Mouse (Mus musculus) midbrain, embryonic 12.5 days (tissue): ENCODE measurements at regions not wholly inside any gene's neighbourhood (a gene's known extent, or its start where the extent isn't known, plus 50 kb on each side); places are given as distances from the start of the nearest gene placed in this dataset.
A peak's percentile ranks its signal among the peaks of the same experiment; 100 is the strongest.
"Not testable (repeated sequence)": the region's sequence is repeated elsewhere in the genome, so short reads cannot be mapped to it uniquely, and the experiment has no call there.

Experiments
- ATAC-seq: fragments of 200-750 bp; cut with Nextera tagmentation; 2 replicates; pipeline ENCODE4 v1.8.0; 2017; ENCODE audit warnings: low read depth, moderate TSS enrichment, moderate library complexity; ENCODE audit not compliant: low FRiP score
- H3K27ac ChIP-seq: fragments of 300-500 bp; sonication (generic); replicated peaks from 2 replicates; pipeline ENCODE4 v1.5.1; 2016; ENCODE audit warnings: mild to moderate bottlenecking
- H3K27me3 ChIP-seq: fragments of 300-500 bp; sonication (generic); 2 replicates; pipeline ENCODE4 v1.6.1; 2016; ENCODE audit warnings: mild to moderate bottlenecking
- H3K36me3 ChIP-seq: fragments of 300-500 bp; sonication (generic); 2 replicates; pipeline ENCODE4 v1.6.1; 2016
- H3K4me1 ChIP-seq: fragments of 300-500 bp; sonication (generic); 2 replicates; pipeline ENCODE4 v1.6.1; 2016
- H3K4me2 ChIP-seq: fragments of 300-500 bp; sonication (generic); replicated peaks from 2 replicates; pipeline ENCODE4 v1.6.1; 2016; ENCODE audit warnings: mild to moderate bottlenecking, moderate library complexity
- H3K4me3 ChIP-seq: fragments of 300-500 bp; sonication (generic); 2 replicates; pipeline ENCODE4 v1.5.1; 2016; ENCODE audit warnings: mild to moderate bottlenecking
- H3K9ac ChIP-seq: fragments of 300-500 bp; sonication (generic); replicated peaks from 2 replicates; pipeline ENCODE4 v1.6.1; 2016; ENCODE audit warnings: mild to moderate bottlenecking, moderate library complexity
- H3K9me3 ChIP-seq: fragments of 300-500 bp; sonication (generic); 2 replicates; pipeline ENCODE4 v1.6.1; 2016; ENCODE audit warnings: mild to moderate bottlenecking
- WGBS: fragments of 180-500 bp; shearing (Covaris S2); methylation state at CpG from one replicate; pipeline ENCODE4 v1.1.7; 2016; 5-methylcytosine and 5-hydroxymethylcytosine counted together

GRCm38 (mm10) chr1:30632760-30633159 is 241.0 kb downstream of the Phf3 start:
- H3K4me2 ChIP-seq: no peak overlapping the region
- 84% methylated on average over 1 of the region's 1 CpGs for WGBS
- no peaks in the 10 kb centered on the region for H3K9me3 ChIP-seq
- no peaks in the 10 kb centered on the region for H3K36me3 ChIP-seq
- no peak for ATAC-seq
- H3K4me1 ChIP-seq: no peaks in the 10 kb centered on the region
- no peaks in the 10 kb centered on the region for H3K27me3 ChIP-seq
- no peak overlapping the region for H3K9ac ChIP-seq
- no peak overlapping the region for H3K27ac ChIP-seq
- H3K4me3 ChIP-seq: no peak overlapping the region

DNA sequence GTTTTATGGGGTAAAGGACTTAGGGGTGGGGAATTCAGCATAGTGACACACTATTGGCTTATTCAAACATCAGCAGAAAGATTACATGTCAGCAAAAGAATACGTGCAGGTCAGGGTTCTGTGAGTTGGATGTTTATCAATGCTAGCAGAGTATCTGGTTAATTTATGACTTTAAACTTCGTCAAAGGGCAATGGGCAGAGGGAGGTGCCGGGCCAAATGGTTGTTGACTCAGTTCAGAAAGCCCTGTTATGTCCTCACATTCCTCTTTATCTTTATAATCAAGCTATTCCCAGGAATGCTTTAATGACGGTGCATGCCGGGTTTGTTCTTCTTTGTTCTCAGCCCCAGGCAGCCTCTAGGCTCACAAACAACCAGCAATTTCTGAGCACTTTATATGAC is 245.9 kb downstream of the Phf3 start:
- not testable (repeated sequence) for H3K27me3 ChIP-seq, ATAC-seq, H3K9me3 ChIP-seq, H3K36me3 ChIP-seq, H3K27ac ChIP-seq, H3K4me1 ChIP-seq, H3K9ac ChIP-seq, H3K4me2 ChIP-seq, H3K4me3 ChIP-seq
- WGBS: 83% methylated on average over 5 of the region's 5 CpGs

DNA sequence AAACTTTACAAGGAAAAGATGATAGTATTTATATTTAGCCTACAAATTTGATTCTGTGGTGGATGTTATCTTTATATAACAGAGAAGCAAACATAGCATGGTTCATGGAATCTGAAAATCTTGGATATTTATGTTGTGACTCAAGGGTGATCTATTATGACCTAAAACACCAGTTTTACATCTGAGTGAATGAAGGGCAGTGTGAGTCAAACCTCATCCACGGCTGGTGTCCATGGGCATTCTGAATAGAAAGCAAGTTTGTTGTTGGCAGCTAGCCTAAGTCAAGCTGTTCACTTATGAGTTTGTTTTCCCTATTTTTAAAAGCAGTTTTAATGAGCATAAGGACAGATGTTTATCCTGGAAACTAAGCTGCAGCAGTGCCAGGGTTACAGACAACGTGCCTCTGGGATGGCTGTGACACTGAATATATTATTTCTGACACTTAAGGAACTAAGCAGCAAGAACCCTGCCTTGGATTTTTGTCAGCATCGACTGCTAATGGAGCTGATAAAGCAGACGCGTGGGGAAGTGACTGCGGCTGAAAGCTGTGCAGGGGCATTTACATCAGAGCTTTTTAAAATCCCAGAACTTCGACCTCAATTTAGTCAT is 278.5 kb downstream of the Phf3 start:
- 61% methylated on average over 7 of the region's 7 CpGs for WGBS
- no peak overlapping the region for H3K4me3 ChIP-seq
- no peak overlapping the region for H3K27ac ChIP-seq
- no peaks in the 10 kb centered on the region for H3K9me3 ChIP-seq
- H3K9ac ChIP-seq: no peak overlapping the region
- no peak for ATAC-seq
- no peaks in the 10 kb centered on the region for H3K27me3 ChIP-seq
- H3K4me2 ChIP-seq: no peak overlapping the region
- no peaks in the 10 kb centered on the region for H3K36me3 ChIP-seq
- no peaks in the 10 kb centered on the region for H3K4me1 ChIP-seq

DNA sequence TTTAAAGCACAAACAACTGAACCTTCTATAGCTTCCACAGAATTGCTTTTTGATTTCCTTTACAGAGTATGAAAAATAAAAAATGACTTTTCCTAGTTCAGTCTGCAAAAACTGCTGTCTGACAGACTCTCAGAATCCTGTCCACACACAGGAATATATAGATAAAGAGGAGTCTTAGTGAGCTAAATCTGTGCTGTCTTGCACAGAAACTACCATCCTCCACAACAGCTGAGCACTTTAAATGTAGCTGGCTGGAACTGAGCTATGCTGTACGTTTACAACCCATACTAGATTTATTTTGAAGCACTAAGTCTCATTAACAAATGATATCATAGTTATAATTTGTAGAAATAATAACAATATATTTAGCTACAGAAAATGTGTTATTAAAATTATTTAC is 279.7 kb downstream of the Phf3 start:
- H3K36me3 ChIP-seq: no peaks in the 10 kb centered on the region
- no peak overlapping the region for H3K27ac ChIP-seq
- no peak for ATAC-seq
- no peaks in the 10 kb centered on the region for H3K27me3 ChIP-seq
- no peak overlapping the region for H3K4me3 ChIP-seq
- WGBS: 76% methylated on average over 1 of the region's 1 CpGs
- no peaks in the 10 kb centered on the region for H3K4me1 ChIP-seq
- H3K9ac ChIP-seq: no peak overlapping the region
- H3K4me2 ChIP-seq: no peak overlapping the region
- H3K9me3 ChIP-seq: no peaks in the 10 kb centered on the region

DNA sequence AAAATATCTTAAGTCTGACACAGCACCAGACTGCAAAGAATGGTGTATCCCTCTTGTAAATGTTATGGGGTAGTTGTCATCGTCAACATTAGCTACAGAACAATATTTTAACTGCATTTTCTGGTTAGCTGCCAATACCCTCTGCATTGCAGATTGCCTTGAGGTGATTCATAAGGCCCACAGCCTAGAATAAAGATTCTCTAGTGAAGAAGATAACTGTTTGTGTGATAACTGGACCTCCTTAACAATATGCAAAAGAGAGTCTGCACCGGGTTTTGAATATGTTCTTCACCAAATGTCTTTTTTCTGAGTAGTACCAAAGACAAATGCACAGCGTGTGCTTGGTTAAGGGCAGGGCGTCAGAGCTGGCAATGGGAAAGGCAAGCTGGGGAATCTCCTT is 283.0 kb downstream of the Phf3 start:
- WGBS: 72% methylated on average over 4 of the region's 4 CpGs
- H3K27ac ChIP-seq: no peak overlapping the region
- no peak for ATAC-seq
- no peak overlapping the region for H3K4me3 ChIP-seq
- H3K4me2 ChIP-seq: no peak overlapping the region
- no peaks in the 10 kb centered on the region for H3K27me3 ChIP-seq
- no peaks in the 10 kb centered on the region for H3K4me1 ChIP-seq
- no peak overlapping the region for H3K9ac ChIP-seq
- H3K9me3 ChIP-seq: no peaks in the 10 kb centered on the region
- no peaks in the 10 kb centered on the region for H3K36me3 ChIP-seq

DNA sequence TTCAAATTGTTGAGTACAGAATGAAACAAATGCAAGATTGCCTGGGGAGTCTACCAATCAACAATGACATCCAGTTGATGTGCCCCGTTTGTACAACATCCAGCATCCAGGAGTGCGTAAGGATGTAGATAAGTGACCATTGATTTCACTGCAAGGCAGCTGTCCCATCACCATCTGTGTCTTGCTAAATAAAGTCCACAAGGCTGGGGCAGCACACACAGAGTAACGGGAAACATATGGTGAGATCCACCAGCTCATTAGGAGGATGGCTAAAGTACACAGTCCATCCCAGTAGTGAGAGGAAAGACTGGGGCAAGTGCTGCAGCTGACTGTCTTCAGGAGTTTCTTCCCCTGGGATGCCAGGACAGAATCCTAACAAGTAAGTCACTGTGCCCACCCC is 284.8 kb downstream of the Phf3 start:
- no peaks in the 10 kb centered on the region for H3K27me3 ChIP-seq
- H3K9me3 ChIP-seq: no peaks in the 10 kb centered on the region
- WGBS: 70% methylated on average over 3 of the region's 3 CpGs
- no peak for ATAC-seq
- no peaks in the 10 kb centered on the region for H3K4me1 ChIP-seq
- no peak overlapping the region for H3K4me3 ChIP-seq
- H3K9ac ChIP-seq: no peak overlapping the region
- H3K27ac ChIP-seq: no peak overlapping the region
- H3K4me2 ChIP-seq: no peak overlapping the region
- H3K36me3 ChIP-seq: no peaks in the 10 kb centered on the region

- ATAC-seq: no peak
- Histone ChIP-seq H3K4me3 (no peak overlapping the region), H3K4me1 (no peaks in the 10 kb centered on the region), H3K36me3 (no peaks in the 10 kb centered on the region), H3K4me2 (no peak overlapping the region), H3K27ac (no peak overlapping the region), H3K9ac (no peak overlapping the region), H3K9me3 (no peaks in the 10 kb centered on the region), H3K27me3 (no peaks in the 10 kb centered on the region)
- 84% methylated on average over 4 of the region's 4 CpGs for WGBS
These were observed 285.4 kb downstream of the Phf3 start for GRCm38 (mm10) chr1:30588336-30588735.

GRCm38 (mm10) chr1:30584806-30585205 is 288.9 kb downstream of the Phf3 start:
- no peak overlapping the region for H3K27ac ChIP-seq
- 0 out of 2 replicates have a peak, but pooled peaks have one; percentile 58 for ATAC-seq
- no peak overlapping the region for H3K9ac ChIP-seq
- 3% methylated on average over 4 of the region's 4 CpGs for WGBS
- no peaks in the 10 kb centered on the region for H3K9me3 ChIP-seq
- no peak overlapping the region for H3K4me3 ChIP-seq
- no peaks in the 10 kb centered on the region for H3K27me3 ChIP-seq
- H3K4me2 ChIP-seq: no peak overlapping the region
- H3K4me1 ChIP-seq: no peaks in the 10 kb centered on the region
- H3K36me3 ChIP-seq: no peaks in the 10 kb centered on the region

DNA sequence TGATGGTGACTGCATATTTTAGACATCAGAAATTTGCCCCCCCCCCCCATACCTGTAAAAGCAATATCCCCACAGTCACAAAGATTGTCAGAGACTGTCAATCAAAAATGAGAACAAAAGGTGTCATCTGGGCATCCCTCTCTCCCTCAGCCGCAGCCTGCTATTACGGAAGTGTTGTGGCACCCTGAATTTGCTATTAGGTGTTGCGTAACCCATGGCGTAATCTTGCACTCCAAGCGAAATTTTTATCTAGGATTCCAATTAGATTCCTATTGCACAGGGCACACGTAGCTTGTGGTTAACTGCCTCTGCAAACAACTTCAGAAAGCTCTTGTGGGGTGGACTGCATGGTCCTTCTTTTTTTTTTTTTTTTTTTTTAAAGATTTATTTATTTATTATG is 289.9 kb downstream of the Phf3 start:
- Histone ChIP-seq H3K27ac (no peak overlapping the region), H3K4me2 (no peak overlapping the region), H3K4me1 (no peaks in the 10 kb centered on the region), H3K4me3 (no peak overlapping the region), H3K9me3 (no peaks in the 10 kb centered on the region), H3K27me3 (no peaks in the 10 kb centered on the region), H3K9ac (no peak overlapping the region), H3K36me3 (no peaks in the 10 kb centered on the region)
- ATAC-seq: no peak
- WGBS: 74% methylated on average over 6 of the region's 6 CpGs

DNA sequence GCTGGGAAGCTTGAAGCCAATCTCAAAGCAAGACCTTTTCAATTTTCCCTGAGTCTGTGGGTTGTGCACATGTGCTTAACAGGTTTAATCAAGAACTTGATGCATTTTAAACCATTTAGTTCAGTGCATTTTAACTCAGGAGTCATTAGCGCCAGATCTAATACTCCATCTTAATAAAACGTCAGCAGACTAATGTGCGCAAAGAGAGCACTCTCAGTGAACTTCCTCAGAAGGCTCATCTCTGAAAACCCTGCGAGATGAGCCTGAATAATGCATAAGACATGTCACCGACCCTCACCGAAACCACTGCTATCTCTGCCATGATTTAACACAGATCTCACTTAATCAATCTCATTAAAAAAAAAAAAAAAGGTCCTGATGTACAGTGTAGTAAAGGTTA is 309.0 kb downstream of the Phf3 start:
- no peaks in the 10 kb centered on the region for H3K27me3 ChIP-seq
- H3K4me3 ChIP-seq: no peak overlapping the region
- H3K36me3 ChIP-seq: no peaks in the 10 kb centered on the region
- no peaks in the 10 kb centered on the region for H3K9me3 ChIP-seq
- ATAC-seq: no peak
- WGBS: 93% methylated on average over 6 of the region's 6 CpGs
- no peak overlapping the region for H3K9ac ChIP-seq
- no peak overlapping the region for H3K4me2 ChIP-seq
- no peak overlapping the region for H3K27ac ChIP-seq
- H3K4me1 ChIP-seq: no peaks in the 10 kb centered on the region

GRCm38 (mm10) chr1:30548761-30549160 is 325.0 kb downstream of the Phf3 start:
- WGBS: 11% methylated on average over 4 of the region's 4 CpGs
- not testable (repeated sequence) for H3K27me3 ChIP-seq, H3K27ac ChIP-seq, H3K4me1 ChIP-seq, H3K9ac ChIP-seq, H3K4me2 ChIP-seq, ATAC-seq, H3K36me3 ChIP-seq, H3K4me3 ChIP-seq, H3K9me3 ChIP-seq

DNA sequence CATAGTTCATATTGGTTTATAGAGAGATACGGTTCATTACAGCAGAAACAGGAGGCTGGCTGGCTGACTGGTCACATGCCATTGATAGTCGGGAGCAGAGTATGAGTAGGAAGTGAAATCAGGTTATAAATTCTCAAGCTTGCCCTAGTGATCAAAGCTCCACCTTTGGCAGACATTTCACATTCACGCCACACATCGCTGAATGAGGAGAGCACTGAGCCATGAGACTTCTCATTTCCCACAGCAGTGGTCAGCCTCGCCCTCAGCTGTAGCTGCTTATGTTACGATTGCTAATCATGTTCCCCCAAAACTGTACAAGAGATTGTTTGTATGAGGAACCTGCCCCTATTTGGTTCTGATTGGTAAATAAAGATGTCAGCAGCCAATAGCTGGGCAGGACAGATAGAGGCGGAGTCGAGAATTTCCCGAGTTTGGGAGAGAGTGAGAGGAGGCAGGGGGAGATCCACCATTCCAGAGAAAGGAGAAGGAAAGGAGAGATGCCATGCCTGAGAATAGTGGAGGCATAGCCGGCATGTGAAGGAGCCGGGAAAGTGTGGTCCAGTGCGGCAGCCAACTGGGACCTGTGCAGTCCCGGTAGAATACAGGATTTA is 333.5 kb downstream of the Phf3 start:
- Histone ChIP-seq H3K9ac (no peak overlapping the region), H3K4me1 (no peaks in the 10 kb centered on the region), H3K27me3 (no peaks in the 10 kb centered on the region), H3K27ac (no peak overlapping the region), H3K4me2 (no peak overlapping the region), H3K9me3 (no peaks in the 10 kb centered on the region), H3K4me3 (no peak overlapping the region), H3K36me3 (no peaks in the 10 kb centered on the region)
- WGBS: 93% methylated on average over 13 of the region's 13 CpGs
- ATAC-seq: no peak
